Mouse (Mus musculus) megakaryocyte, embryonic 14.5 days (primary cell): Measurements from ENCODE around the gene Hist1h2ap.

ENCODE experiments used
- FLI1 ChIP-seq: IDR thresholded peaks from 2 replicates; pipeline ENCODE4 v1.6.1; 2012; ENCODE audit warnings: low read length, inconsistent platforms, mixed read lengths
- GATA1 ChIP-seq: IDR thresholded peaks from 3 replicates; pipeline ENCODE4 v1.6.1; 2012; ENCODE audit warnings: mixed read lengths, low read length, inconsistent platforms, borderline replicate concordance

DNA sequence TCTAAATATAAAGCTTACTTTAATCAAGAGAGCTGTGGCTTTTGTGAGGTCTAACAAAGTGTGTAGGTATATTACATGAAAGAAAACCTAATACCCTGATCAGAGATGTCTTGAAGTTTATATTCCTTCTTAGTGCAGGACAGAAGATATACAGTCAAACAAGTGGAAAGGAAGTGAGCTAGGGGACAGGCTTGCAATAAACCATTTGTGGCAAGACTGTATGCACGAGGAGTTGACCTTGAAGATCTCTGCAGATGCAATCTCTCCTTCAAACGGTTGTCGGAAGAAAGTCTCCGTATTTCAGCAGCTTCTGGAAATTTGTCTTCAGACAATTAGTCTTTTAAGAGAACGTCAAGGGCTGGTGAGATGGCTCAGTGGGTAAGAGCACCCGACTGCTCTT, 43.4 kb downstream of the Hist1h2ap start:
- TF ChIP-seq FLI1 (no peak), GATA1 (no peak)
